Mouse (Mus musculus): Measurements from ENCODE around the gene Srcin1.

- no peak for TF ChIP-seq GATA1 (IDR thresholded peaks at IDR 0.05; ENCODE audit: low read length)
- no peak for TF ChIP-seq TAL1 (IDR thresholded peaks at IDR 0.05; ENCODE audit: low read length)
Observed at GRCm38 (mm10) chr11:97540136-97540535, 35.9 kb downstream of the Srcin1 start.

Measured in erythroblast, embryonic 14.5 days (primary cell).